9 mouse cellular contexts compared by ENCODE assay signal in the genomic region with DNA sequence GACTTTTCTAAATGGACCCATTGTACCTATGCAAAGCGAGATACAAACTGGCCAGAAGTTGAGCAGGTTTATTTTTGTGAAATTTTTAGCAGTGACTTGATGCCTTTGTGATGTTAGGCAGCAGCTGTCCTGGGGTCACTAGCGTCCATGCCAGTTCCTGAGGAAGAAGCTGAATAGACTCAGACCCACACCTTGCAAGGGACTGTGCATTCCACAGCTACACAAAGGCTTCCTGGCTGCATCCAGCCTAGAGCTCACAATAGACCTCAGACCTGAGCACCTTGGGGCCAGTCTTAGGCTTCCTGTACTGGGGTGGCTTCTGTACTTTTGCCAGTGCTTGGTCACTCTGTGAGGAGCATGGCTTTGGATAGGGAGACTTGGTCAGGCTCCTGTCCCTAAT.
DNase-seq lines count a peak whose midpoint lies in the region; ATAC-seq and TF ChIP-seq lines count a peak whose summit lies in the region.
"Had no signal": no experiment of that assay in that cellular context is flagged by ENCODE, and none has a peak within 500 bp of the region (broad histone marks: within the 10 kb centered on the region; RNA-seq: fewer than 3 reads in every experiment).

No protein-coding gene starts in this region.

- H3K27me3 ChIP-seq in lung, embryonic 15.5 days, result no peaks in the 10 kb centered on the region
- peaks cover 13% of the 10 kb centered on the region for H3K27me3 ChIP-seq in forebrain, embryonic 13.5 days
- no peaks in the 10 kb centered on the region for H3K27me3 ChIP-seq in intestine, postnatal 0 days (replicated peaks; ENCODE audit: control insufficient read depth, insufficient read depth, low read length)
- H3K27me3 ChIP-seq in neural tube, embryonic 15.5 days (replicated peaks), result peaks cover 11% of the 10 kb centered on the region; the same call in 1 of the 2 replicates

- intact Hi-C loops in gastrocnemius, postnatal 14 days (cut with DNase I; ENCODE audit: low total_unique reads), result no loop called here

- DNase-seq in lung, postnatal 25 days (ENCODE audit: low spot score), result no peak
- no peak for DNase-seq in spleen, adult 18-20 months
- no peak for DNase-seq in gastrocnemius, postnatal 14 days
- DNase-seq in gastrocnemius, postnatal 4 days (ENCODE audit: low spot score in 2 of 2), result no peak
- DNase-seq: adrenal gland, postnatal 25 days had no signal

- H3K9me3 ChIP-seq in lung, embryonic 15.5 days, result no peaks in the 10 kb centered on the region
- no peaks in the 10 kb centered on the region for H3K9me3 ChIP-seq in forebrain, embryonic 13.5 days (replicated peaks)
- H3K9me3 ChIP-seq in intestine, postnatal 0 days (ENCODE audit: control insufficient read depth), result no peaks in the 10 kb centered on the region
- no peaks in the 10 kb centered on the region for H3K9me3 ChIP-seq in neural tube, embryonic 15.5 days (replicated peaks)

- no peaks in the 10 kb centered on the region for H3K36me3 ChIP-seq in lung, embryonic 15.5 days
- no peaks in the 10 kb centered on the region for H3K36me3 ChIP-seq in forebrain, embryonic 13.5 days (ENCODE audit: poor library complexity, severe bottlenecking)
- H3K36me3 ChIP-seq in intestine, postnatal 0 days (ENCODE audit: control insufficient read depth, insufficient read depth), result no peaks in the 10 kb centered on the region
- no peaks in the 10 kb centered on the region for H3K36me3 ChIP-seq in neural tube, embryonic 15.5 days

- TF ChIP-seq CTCF in intestine, postnatal 0 days (IDR thresholded peaks at IDR 0.05; ENCODE audit: low read depth), result no peak

- peak overlapping the region; percentile 53 for H3K4me2 ChIP-seq in lung, embryonic 15.5 days
- peak overlapping the region; percentile 38 for H3K4me2 ChIP-seq in forebrain, embryonic 13.5 days
- peak overlapping the region; percentile 70 for H3K4me2 ChIP-seq in intestine, postnatal 0 days (replicated peaks; ENCODE audit: low read depth)
- peak overlapping the region; percentile 34 for H3K4me2 ChIP-seq in neural tube, embryonic 15.5 days

- WGBS in lung, embryonic 15.5 days, result 46% methylated on average over 2 of the region's 2 CpGs
- WGBS in forebrain, embryonic 13.5 days, result 37% methylated on average over 2 of the region's 2 CpGs
- 25% methylated on average over 2 of the region's 2 CpGs for WGBS in intestine, postnatal 0 days
- WGBS in neural tube, embryonic 15.5 days, result 45% methylated on average over 2 of the region's 2 CpGs

- peak overlapping the region; percentile 38 for H3K9ac ChIP-seq in lung, embryonic 15.5 days
- H3K9ac ChIP-seq in forebrain, embryonic 13.5 days, result no peak overlapping the region
- H3K9ac ChIP-seq in intestine, postnatal 0 days (ENCODE audit: low read depth, low read length), result peak overlapping the region; percentile 41
- H3K9ac ChIP-seq in neural tube, embryonic 15.5 days (replicated peaks), result 0 out of 2 replicates have a peak overlapping the region, but pooled peaks have one; percentile 30

- H3K27ac ChIP-seq in lung, embryonic 15.5 days, result peak overlapping the region; percentile 63
- H3K27ac ChIP-seq in forebrain, embryonic 13.5 days, result no peak overlapping the region
- H3K27ac ChIP-seq in intestine, postnatal 0 days (ENCODE audit: low read depth, low read length), result peak overlapping the region; percentile 50
- H3K27ac ChIP-seq in neural tube, embryonic 15.5 days (replicated peaks), result no peak overlapping the region

- peaks cover 75% of the 10 kb centered on the region for H3K4me1 ChIP-seq in lung, embryonic 15.5 days
- peaks cover 37% of the 10 kb centered on the region for H3K4me1 ChIP-seq in forebrain, embryonic 13.5 days
- peaks cover 17% of the 10 kb centered on the region for H3K4me1 ChIP-seq in intestine, postnatal 0 days (replicated peaks; ENCODE audit: control insufficient read depth, insufficient read depth, low read length)
- H3K4me1 ChIP-seq in neural tube, embryonic 15.5 days, result peaks cover 28% of the 10 kb centered on the region

- ATAC-seq in lung, embryonic 15.5 days (ENCODE audit: borderline replicate concordance, extremely low read depth, low FRiP score, low TSS enrichment), result no peak
- ATAC-seq in forebrain, embryonic 13.5 days, result no peak
- no peak for ATAC-seq in intestine, postnatal 0 days
- ATAC-seq in neural tube, embryonic 15.5 days (ENCODE audit: low FRiP score), result no peak

- peak overlapping the region; percentile 49 for H3K4me3 ChIP-seq in lung, embryonic 15.5 days
- 0 out of 2 replicates have a peak overlapping the region, but pooled peaks have one; percentile 7 for H3K4me3 ChIP-seq in forebrain, embryonic 13.5 days
- peak overlapping the region; percentile 44 for H3K4me3 ChIP-seq in intestine, postnatal 0 days (ENCODE audit: low read depth, low read length)
- H3K4me3 ChIP-seq in neural tube, embryonic 15.5 days (replicated peaks), result peak overlapping the region; percentile 21

Comparison
In these comparisons a context has a peak if more than half of its experiments do, and no peak if none do; other contexts are left out.
1. H3K27ac ChIP-seq: peak in lung, embryonic 15.5 days (single experiment) and intestine, postnatal 0 days (single experiment); none in forebrain, embryonic 13.5 days (single experiment) and neural tube, embryonic 15.5 days (single experiment).
2. Peak in every context shown above with its lines, with median percentiles within 50 percentile points of each other: H3K4me2 ChIP-seq and H3K4me3 ChIP-seq.